Mouse (Mus musculus) kidney, postnatal 0 days (tissue): Measurements from ENCODE around the gene Sel1l3. TPM values are rescaled to one million over a fixed set of nuclear protein-coding genes. Genes with fewer than 3 reads are reported as not detected.

Source experiments
- ATAC-seq: fragments of 200-750 bp; cut with Nextera tagmentation; replicated peaks from 2 replicates; pipeline ENCODE4 v1.8.0; 2017; ENCODE audit warnings: low read depth, moderate number of reproducible peaks, moderate TSS enrichment, moderate library complexity; ENCODE audit not compliant: low FRiP score
- DNase-seq: peaks from one replicate; pipeline ENCODE4 v3.0.0-alpha.2; 2016; ENCODE audit warnings: low spot score
- H3K27ac ChIP-seq: fragments of 300-500 bp; sonication (generic); 2 replicates; pipeline ENCODE4 v1.5.1; 2014; ENCODE audit warnings: mild to moderate bottlenecking
- H3K27me3 ChIP-seq: fragments of 300-500 bp; sonication (generic); 2 replicates; pipeline ENCODE4 v1.6.1; 2014; ENCODE audit warnings: low read length, mixed read lengths; ENCODE audit not compliant: insufficient read depth
- H3K36me3 ChIP-seq: fragments of 300-500 bp; sonication (generic); 2 replicates; pipeline ENCODE4 v1.6.1; 2014; ENCODE audit warnings: low read length, mixed read lengths; ENCODE audit not compliant: insufficient read depth
- H3K4me1 ChIP-seq: fragments of 300-500 bp; sonication (generic); replicated peaks from 2 replicates; pipeline ENCODE4 v1.6.1; 2014; ENCODE audit warnings: antibody characterized with exemption, low read length, mixed read lengths; ENCODE audit not compliant: insufficient read depth
- H3K4me2 ChIP-seq: fragments of 300-500 bp; sonication (generic); 2 replicates; pipeline ENCODE4 v1.6.1; 2014; ENCODE audit warnings: mild to moderate bottlenecking, low read length, moderate library complexity, mixed read lengths
- H3K4me3 ChIP-seq: fragments of 300-500 bp; sonication (generic); replicated peaks from 2 replicates; pipeline ENCODE4 v1.5.1; 2014; ENCODE audit warnings: low read depth, low read length
- H3K9ac ChIP-seq: fragments of 300-500 bp; sonication (generic); 2 replicates; pipeline ENCODE4 v1.6.1; 2014; ENCODE audit warnings: low read depth, low read length
- H3K9me3 ChIP-seq: fragments of 300-500 bp; sonication (generic); replicated peaks from 2 replicates; pipeline ENCODE4 v1.6.1; 2016; ENCODE audit warnings: low read length, inconsistent platforms, mixed read lengths
- CTCF ChIP-seq: IDR thresholded peaks from 2 replicates; pipeline ENCODE4 v1.5.1; 2016; ENCODE audit warnings: antibody characterized with exemption, low read depth, mild to moderate bottlenecking, moderate library complexity
- WGBS: fragments of 180-500 bp; shearing (Covaris S2); extraction: QIAGEN DNeasy Blood & Tissue Kit; methylation state at CpG from one replicate; pipeline ENCODE4 v1.1.7; 2014; 5-methylcytosine and 5-hydroxymethylcytosine counted together
- polyA plus RNA-seq: library from polyadenylated mRNA; unstranded; fragments of >200 nt; fragmentation: Nextera tagmentation; extraction: Ambion mirVana; gene quantifications from 2 replicates; pipeline ENCODE4 v1.2.1, GENCODE M21; 2015

The Sel1l3 gene
- polyA plus RNA-seq, 1 experiment from 2014 or later: 11.8 TPM

DNA sequence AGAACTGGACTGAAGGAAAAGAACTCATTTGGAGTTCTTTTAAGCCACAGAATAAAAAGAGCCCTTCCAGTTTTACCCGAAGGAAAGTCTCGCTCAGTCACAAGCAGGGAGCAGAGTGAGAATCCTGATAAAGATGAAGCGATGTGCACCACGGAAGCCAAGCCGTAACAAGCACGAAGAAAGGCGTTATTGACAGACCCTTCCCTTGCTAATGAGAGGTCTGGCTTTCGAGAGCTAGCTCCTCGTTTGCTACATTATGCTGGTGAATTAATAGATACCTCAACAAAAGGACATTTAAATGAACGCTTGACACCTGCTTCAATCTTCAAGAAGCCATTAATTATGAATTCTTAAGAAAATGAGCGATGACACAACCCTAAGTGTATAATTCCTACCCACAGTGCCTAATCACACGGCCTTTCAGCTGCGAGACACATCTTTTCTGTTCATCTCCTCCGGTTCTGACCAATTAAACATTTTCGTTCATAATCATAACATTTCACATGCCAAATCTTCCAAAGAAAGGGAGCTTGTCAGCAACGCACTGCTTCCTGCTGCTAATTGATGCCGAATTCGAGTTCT lies 62.3 kb downstream of the Sel1l3 start:
- WGBS: 88% methylated on average over 18 of the region's 18 CpGs
- Histone ChIP-seq H3K4me3 (no peak overlapping the region), H3K27me3 (no peaks in the 10 kb centered on the region), H3K9me3 (no peaks in the 10 kb centered on the region), H3K27ac (no peak overlapping the region), H3K4me2 (no peak overlapping the region), H3K36me3 (no peaks in the 10 kb centered on the region), H3K9ac (no peak overlapping the region), H3K4me1 (peaks cover 7% of the 10 kb centered on the region; the same call in 1 of the 2 replicates)
- no peak for DNase-seq
- ATAC-seq: no peak
- no peak for TF ChIP-seq CTCF

DNA sequence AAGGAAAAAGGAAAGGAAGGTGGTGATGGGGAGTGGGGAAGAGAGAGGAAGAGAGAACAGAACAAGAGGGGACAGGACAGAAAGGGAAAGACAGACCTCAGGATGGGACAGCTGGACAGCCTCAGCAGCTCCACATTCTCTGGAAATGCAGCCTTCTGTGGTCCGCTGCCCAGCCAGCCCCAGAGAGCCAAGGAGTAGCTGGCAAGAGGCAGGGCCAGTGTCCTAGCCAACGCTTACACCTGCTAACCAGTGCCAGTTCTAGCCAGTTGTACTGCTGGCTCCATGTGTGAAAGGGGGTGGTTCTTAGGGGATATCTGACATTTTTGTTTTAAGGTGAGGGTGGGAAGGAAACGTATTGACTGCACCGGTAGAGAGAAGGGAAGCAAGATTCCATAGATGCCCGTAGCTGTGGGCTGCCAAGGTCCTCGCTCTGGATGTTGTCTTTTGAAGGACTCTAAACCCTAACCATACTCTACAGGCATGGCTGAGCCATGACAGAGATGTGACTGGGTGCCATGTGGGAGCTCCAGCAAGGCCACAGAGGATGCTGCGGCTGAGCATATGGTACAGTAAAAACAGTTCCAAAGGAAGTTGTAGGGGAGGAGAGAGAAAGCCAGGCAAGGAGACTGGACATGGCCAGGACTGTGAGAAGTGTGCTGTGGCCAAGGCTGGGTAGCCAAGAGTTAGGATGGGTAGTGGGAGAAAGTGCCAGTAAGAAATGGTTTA lies 64.6 kb downstream of the Sel1l3 start:
- TF ChIP-seq CTCF: no peak
- WGBS: 80% methylated on average over 7 of the region's 7 CpGs
- H3K36me3 ChIP-seq: no peaks in the 10 kb centered on the region
- DNase-seq (no peak), ATAC-seq (no peak)
- no peak overlapping the region for H3K27ac ChIP-seq
- no peak overlapping the region for H3K4me2 ChIP-seq
- H3K9me3 ChIP-seq: no peaks in the 10 kb centered on the region
- no peak overlapping the region for H3K9ac ChIP-seq
- H3K4me3 ChIP-seq: no peak overlapping the region
- H3K4me1 ChIP-seq: peaks cover 7% of the 10 kb centered on the region; the same call in 1 of the 2 replicates
- no peaks in the 10 kb centered on the region for H3K27me3 ChIP-seq

DNA sequence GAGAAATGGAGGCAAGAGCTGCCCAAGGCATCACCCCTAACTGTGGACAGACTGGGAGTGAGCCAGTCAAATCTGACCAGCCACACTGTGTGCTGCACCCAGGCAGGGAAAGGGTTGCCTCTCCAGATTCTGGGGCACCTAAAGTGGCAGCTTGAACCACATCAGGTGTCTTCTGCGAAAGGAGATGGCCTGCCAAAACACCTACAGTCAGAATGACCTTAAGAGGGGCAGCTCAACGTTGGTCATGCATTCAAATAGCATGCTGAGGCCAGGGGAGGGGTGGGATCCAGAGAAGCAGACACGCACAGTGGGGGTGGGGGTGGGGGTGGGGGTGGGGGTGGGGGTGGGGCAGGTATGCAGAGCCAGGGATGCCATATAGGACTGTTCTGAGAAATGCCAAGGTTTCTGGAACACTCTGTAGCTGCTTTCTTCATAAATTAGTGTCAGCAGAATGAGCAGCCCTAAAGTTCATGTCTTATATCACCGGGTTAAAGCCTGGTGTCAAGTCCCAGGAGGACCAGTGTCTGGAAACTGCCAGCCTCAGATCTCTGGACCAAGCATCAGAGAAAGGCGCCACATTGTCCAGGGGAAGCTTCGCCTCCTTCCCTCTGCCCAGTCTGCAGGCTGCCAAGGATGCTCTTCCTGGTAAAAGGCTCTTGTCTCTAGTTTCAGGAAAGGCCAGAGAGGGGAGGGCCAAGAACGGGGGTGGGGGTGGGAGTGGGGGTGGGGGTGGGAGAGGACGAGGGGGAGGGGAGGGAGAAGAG lies 65.4 kb downstream of the Sel1l3 start:
- Histone ChIP-seq H3K27me3 (no peaks in the 10 kb centered on the region), H3K36me3 (no peaks in the 10 kb centered on the region), H3K4me1 (peaks cover 7% of the 10 kb centered on the region; the same call in 1 of the 2 replicates), H3K4me3 (no peak overlapping the region), H3K4me2 (no peak overlapping the region), H3K9me3 (no peaks in the 10 kb centered on the region), H3K27ac (no peak overlapping the region), H3K9ac (no peak overlapping the region)
- 0 out of 2 replicates have a peak, but pooled peaks have one; percentile 33 for ATAC-seq
- no peak for TF ChIP-seq CTCF
- 36% methylated on average over 8 of the region's 8 CpGs for WGBS
- no peak for DNase-seq

DNA sequence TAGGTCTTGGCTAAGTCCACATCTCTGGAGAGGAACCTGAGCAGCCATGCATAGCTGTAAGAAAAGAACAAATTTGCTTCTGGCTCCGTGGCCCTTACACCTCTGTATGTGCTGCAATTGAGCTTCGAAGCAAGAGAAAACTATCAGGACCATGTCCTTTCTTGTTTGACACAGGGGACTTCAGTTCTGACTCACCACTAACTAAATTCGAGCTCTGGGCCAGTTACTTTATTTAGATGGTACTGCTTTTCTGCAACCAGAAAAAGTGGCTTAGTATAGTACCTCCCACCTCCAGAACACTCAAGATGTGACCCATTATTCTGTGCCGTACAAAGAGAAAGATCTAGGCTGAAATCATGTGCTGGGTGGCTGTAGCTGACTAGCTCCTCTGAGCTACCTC lies 66.3 kb downstream of the Sel1l3 start:
- 72% methylated on average over 4 of the region's 4 CpGs for WGBS
- no peak for ATAC-seq
- peak; percentile 12 for DNase-seq
- Histone ChIP-seq H3K4me3 (no peak overlapping the region), H3K27me3 (no peaks in the 10 kb centered on the region), H3K27ac (no peak overlapping the region), H3K9ac (no peak overlapping the region), H3K4me2 (no peak overlapping the region), H3K9me3 (no peaks in the 10 kb centered on the region), H3K4me1 (peaks cover 7% of the 10 kb centered on the region; the same call in 1 of the 2 replicates), H3K36me3 (no peaks in the 10 kb centered on the region)
- TF ChIP-seq CTCF: no peak

DNA sequence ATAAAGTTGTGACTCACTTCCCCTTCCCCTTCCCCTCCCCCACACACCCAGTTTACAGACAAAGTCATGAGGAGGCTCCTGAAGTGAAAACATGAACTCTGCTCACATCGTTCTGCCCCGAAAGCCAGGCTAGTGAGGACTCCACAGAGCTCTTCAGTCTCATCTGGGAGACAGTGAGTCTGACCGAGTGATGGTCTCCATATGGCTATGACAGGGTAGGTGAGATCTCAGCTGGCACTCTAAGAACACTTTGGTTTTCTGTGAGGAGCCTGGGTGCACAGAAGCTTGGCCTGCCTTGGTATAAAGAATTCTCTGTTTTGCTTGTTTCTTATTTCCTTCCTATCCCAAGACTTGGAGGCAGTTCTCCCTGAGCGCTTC lies 67.1 kb downstream of the Sel1l3 start:
- Histone ChIP-seq H3K9ac (no peak overlapping the region), H3K4me2 (no peak overlapping the region), H3K4me3 (no peak overlapping the region), H3K27ac (no peak overlapping the region), H3K4me1 (peaks cover 7% of the 10 kb centered on the region; the same call in 1 of the 2 replicates), H3K9me3 (no peaks in the 10 kb centered on the region), H3K36me3 (no peaks in the 10 kb centered on the region), H3K27me3 (no peaks in the 10 kb centered on the region)
- no peak for TF ChIP-seq CTCF
- no peak for ATAC-seq
- peak; percentile 3 for DNase-seq
- WGBS: 42% methylated on average over 4 of the region's 4 CpGs

DNA sequence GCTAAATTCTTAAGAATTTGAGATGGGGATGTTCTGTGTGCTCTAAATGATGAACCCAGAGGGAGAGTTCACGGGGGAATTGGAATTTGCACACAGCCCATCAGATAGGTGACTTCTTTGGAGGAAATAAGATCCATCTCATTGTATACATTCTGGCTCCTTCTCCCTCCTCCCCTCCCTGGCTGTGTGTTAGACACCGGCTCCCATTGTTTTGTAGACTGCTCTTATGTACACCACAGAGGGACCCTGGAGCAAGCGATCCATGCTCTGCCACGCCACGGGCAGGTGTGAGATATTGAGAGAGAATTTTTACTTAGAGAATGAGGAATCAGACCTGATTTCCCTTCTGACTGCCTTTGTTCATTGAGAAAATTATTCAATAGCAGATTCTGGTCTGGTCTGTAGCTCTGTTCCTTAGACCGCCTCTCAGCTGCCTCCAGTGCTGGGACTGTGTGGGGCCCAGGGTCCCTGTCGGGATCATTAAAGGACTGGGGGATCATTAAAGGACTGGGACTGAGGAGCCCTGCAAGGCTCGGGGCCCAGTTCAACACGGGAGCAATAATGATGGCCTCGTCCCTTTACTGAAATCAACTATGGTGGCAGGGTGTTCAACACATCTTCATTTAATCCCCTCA lies 67.6 kb downstream of the Sel1l3 start:
- H3K36me3 ChIP-seq: no peaks in the 10 kb centered on the region
- H3K4me3 ChIP-seq: no peak overlapping the region
- H3K9ac ChIP-seq: no peak overlapping the region
- no peaks in the 10 kb centered on the region for H3K9me3 ChIP-seq
- no peak for TF ChIP-seq CTCF
- no peaks in the 10 kb centered on the region for H3K27me3 ChIP-seq
- H3K27ac ChIP-seq: no peak overlapping the region
- ATAC-seq (no peak), DNase-seq (no peak)
- no peak overlapping the region for H3K4me2 ChIP-seq
- WGBS: 38% methylated on average over 10 of the region's 10 CpGs
- H3K4me1 ChIP-seq: peaks cover 7% of the 10 kb centered on the region; the same call in 1 of the 2 replicates
